Mouse (Mus musculus): Measurements from ENCODE around the gene Zfp366. TPM values are rescaled to one million over a fixed set of nuclear protein-coding genes. Genes with fewer than 3 reads are reported as not detected.

The Zfp366 gene
- polyA plus RNA-seq, 1 experiment from 2014 or later, result 0.14 TPM

GRCm38 (mm10) chr13:99235428-99236210 lies 51.0 kb downstream of the Zfp366 start:
- Histone ChIP-seq H3K4me1 (peaks cover 50% of the 10 kb centered on the region), H3K9me3 (no peaks in the 10 kb centered on the region), H3K4me3 (no peak overlapping the region), H3K27ac (peak overlapping the region; percentile 89), H3K36me3 (no peaks in the 10 kb centered on the region), H3K27me3 (ENCODE audit: insufficient read depth, poor library complexity, severe bottlenecking) (no peaks in the 10 kb centered on the region)
- DNase-seq (ENCODE audit: low spot score), result no peak
- WGBS, result 69% methylated on average over 20 of the region's 20 CpGs

- H3K27ac ChIP-seq, result peak overlapping the region; percentile 89
- 86% methylated on average over 2 of the region's 2 CpGs for WGBS
- H3K4me1 ChIP-seq, result peaks cover 48% of the 10 kb centered on the region
- H3K4me3 ChIP-seq, result no peak overlapping the region
- no peaks in the 10 kb centered on the region for H3K36me3 ChIP-seq
- no peaks in the 10 kb centered on the region for H3K9me3 ChIP-seq
- H3K27me3 ChIP-seq (ENCODE audit: insufficient read depth, poor library complexity, severe bottlenecking), result no peaks in the 10 kb centered on the region
- DNase-seq (ENCODE audit: low spot score), result no peak
These were observed 51.6 kb downstream of the Zfp366 start for GRCm38 (mm10) chr13:99236222-99236621.

- DNase-seq (ENCODE audit: low spot score), result no peak
- 57% methylated on average over 5 of the region's 5 CpGs for WGBS
- Histone ChIP-seq H3K36me3 (no peaks in the 10 kb centered on the region), H3K27me3 (ENCODE audit: insufficient read depth, poor library complexity, severe bottlenecking) (no peaks in the 10 kb centered on the region), H3K27ac (peak overlapping the region; percentile 89), H3K9me3 (no peaks in the 10 kb centered on the region), H3K4me1 (peaks cover 48% of the 10 kb centered on the region), H3K4me3 (no peak overlapping the region)
These were observed 52.5 kb downstream of the Zfp366 start for GRCm38 (mm10) chr13:99237122-99237521.

GRCm38 (mm10) chr13:99237841-99238216 lies 53.2 kb downstream of the Zfp366 start:
- no peak for DNase-seq (ENCODE audit: low spot score)
- WGBS, result 76% methylated on average over 1 of the region's 1 CpGs
- Histone ChIP-seq H3K9me3 (no peaks in the 10 kb centered on the region), H3K27me3 (ENCODE audit: insufficient read depth, poor library complexity, severe bottlenecking) (no peaks in the 10 kb centered on the region), H3K4me3 (no peak overlapping the region), H3K36me3 (no peaks in the 10 kb centered on the region), H3K27ac (peak overlapping the region; percentile 89; the same call in 1 of the 2 replicates), H3K4me1 (peaks cover 48% of the 10 kb centered on the region)

- Histone ChIP-seq H3K4me1 (peaks cover 48% of the 10 kb centered on the region), H3K36me3 (no peaks in the 10 kb centered on the region), H3K9me3 (no peaks in the 10 kb centered on the region), H3K4me3 (no peak overlapping the region), H3K27me3 (ENCODE audit: insufficient read depth, poor library complexity, severe bottlenecking) (no peaks in the 10 kb centered on the region), H3K27ac (peak overlapping the region; percentile 89)
- WGBS, result 38% methylated on average over 10 of the region's 10 CpGs
- DNase-seq (ENCODE audit: low spot score), result peak; percentile 80
These were observed 53.9 kb downstream of the Zfp366 start for GRCm38 (mm10) chr13:99238217-99239160.

GRCm38 (mm10) chr13:99239161-99239530 lies 54.5 kb downstream of the Zfp366 start:
- no peaks in the 10 kb centered on the region for H3K9me3 ChIP-seq
- no peak for DNase-seq (ENCODE audit: low spot score)

GRCm38 (mm10) chr13:99239741-99240140 lies 55.1 kb downstream of the Zfp366 start:
- peaks cover 52% of the 10 kb centered on the region for H3K4me1 ChIP-seq
- H3K4me3 ChIP-seq, result no peak overlapping the region

More at GRCm38 (mm10) chr13:99239161-99239530, 54.5 kb downstream of the Zfp366 start:
- peak overlapping the region; percentile 89 for H3K27ac ChIP-seq
- no peaks in the 10 kb centered on the region for H3K36me3 ChIP-seq
- H3K27me3 ChIP-seq (ENCODE audit: insufficient read depth, poor library complexity, severe bottlenecking), result no peaks in the 10 kb centered on the region
- no peak overlapping the region for H3K4me3 ChIP-seq
- H3K4me1 ChIP-seq, result peaks cover 52% of the 10 kb centered on the region
- 8% methylated on average over 7 of the region's 7 CpGs for WGBS

GRCm38 (mm10) chr13:99241984-99242383 lies 57.4 kb downstream of the Zfp366 start:
- Histone ChIP-seq H3K4me3 (no peak overlapping the region), H3K9me3 (no peaks in the 10 kb centered on the region), H3K27me3 (ENCODE audit: insufficient read depth, poor library complexity, severe bottlenecking) (no peaks in the 10 kb centered on the region), H3K27ac (no peak overlapping the region), H3K36me3 (no peaks in the 10 kb centered on the region), H3K4me1 (peaks cover 41% of the 10 kb centered on the region)
- no peak for DNase-seq (ENCODE audit: low spot score)
- WGBS, result 80% methylated on average over 3 of the region's 3 CpGs

More at GRCm38 (mm10) chr13:99239741-99240140, 55.1 kb downstream of the Zfp366 start:
- Histone ChIP-seq H3K27ac (peak overlapping the region; percentile 89), H3K27me3 (ENCODE audit: insufficient read depth, poor library complexity, severe bottlenecking) (no peaks in the 10 kb centered on the region), H3K36me3 (no peaks in the 10 kb centered on the region), H3K9me3 (no peaks in the 10 kb centered on the region)
- WGBS, result 15% methylated on average over 6 of the region's 6 CpGs
- DNase-seq (ENCODE audit: low spot score), result no peak

GRCm38 (mm10) chr13:99242895-99243294 lies 58.3 kb downstream of the Zfp366 start:
- no peaks in the 10 kb centered on the region for H3K27me3 ChIP-seq (ENCODE audit: insufficient read depth, poor library complexity, severe bottlenecking)
- H3K9me3 ChIP-seq, result no peaks in the 10 kb centered on the region
- no peak overlapping the region for H3K27ac ChIP-seq
- WGBS, result 76% methylated on average over 4 of the region's 4 CpGs
- H3K4me1 ChIP-seq, result peaks cover 34% of the 10 kb centered on the region
- DNase-seq (ENCODE audit: low spot score), result peak; percentile 46
- no peak overlapping the region for H3K4me3 ChIP-seq
- no peaks in the 10 kb centered on the region for H3K36me3 ChIP-seq

GRCm38 (mm10) chr13:99243831-99244230 lies 59.2 kb downstream of the Zfp366 start:
- H3K4me3 ChIP-seq, result no peak overlapping the region
- H3K36me3 ChIP-seq, result no peaks in the 10 kb centered on the region
- H3K9me3 ChIP-seq, result no peaks in the 10 kb centered on the region
- DNase-seq (ENCODE audit: low spot score), result peak; percentile 68
- H3K27ac ChIP-seq, result no peak overlapping the region
- no peaks in the 10 kb centered on the region for H3K27me3 ChIP-seq (ENCODE audit: insufficient read depth, poor library complexity, severe bottlenecking)
- WGBS, result 84% methylated on average over 9 of the region's 9 CpGs
- peaks cover 24% of the 10 kb centered on the region for H3K4me1 ChIP-seq

- H3K36me3 ChIP-seq, result no peaks in the 10 kb centered on the region
These were observed 59.8 kb downstream of the Zfp366 start for GRCm38 (mm10) chr13:99244471-99244870.

GRCm38 (mm10) chr13:99244896-99245295 lies 60.3 kb downstream of the Zfp366 start:
- Histone ChIP-seq H3K36me3 (no peaks in the 10 kb centered on the region), H3K27ac (no peak overlapping the region), H3K9me3 (no peaks in the 10 kb centered on the region), H3K4me1 (peaks cover 14% of the 10 kb centered on the region), H3K4me3 (no peak overlapping the region), H3K27me3 (ENCODE audit: insufficient read depth, poor library complexity, severe bottlenecking) (no peaks in the 10 kb centered on the region)
- peak; percentile 70 for DNase-seq (ENCODE audit: low spot score)
- WGBS, result 50% methylated on average over 3 of the region's 3 CpGs

More at GRCm38 (mm10) chr13:99244471-99244870, 59.8 kb downstream of the Zfp366 start:
- Histone ChIP-seq H3K9me3 (no peaks in the 10 kb centered on the region), H3K27me3 (ENCODE audit: insufficient read depth, poor library complexity, severe bottlenecking) (no peaks in the 10 kb centered on the region), H3K4me1 (peaks cover 18% of the 10 kb centered on the region), H3K27ac (no peak overlapping the region), H3K4me3 (no peak overlapping the region)
- 60% methylated on average over 6 of the region's 6 CpGs for WGBS
- DNase-seq (ENCODE audit: low spot score), result peak; percentile 38
